Mouse (Mus musculus): ENCODE data around the gene Naa80. TPM values are rescaled to one million over a fixed set of nuclear protein-coding genes. Genes with fewer than 3 reads are reported as not detected.

Gene Naa80
- polyA plus RNA-seq, 1 experiment from 2014 or later: 19.5 TPM

DNA sequence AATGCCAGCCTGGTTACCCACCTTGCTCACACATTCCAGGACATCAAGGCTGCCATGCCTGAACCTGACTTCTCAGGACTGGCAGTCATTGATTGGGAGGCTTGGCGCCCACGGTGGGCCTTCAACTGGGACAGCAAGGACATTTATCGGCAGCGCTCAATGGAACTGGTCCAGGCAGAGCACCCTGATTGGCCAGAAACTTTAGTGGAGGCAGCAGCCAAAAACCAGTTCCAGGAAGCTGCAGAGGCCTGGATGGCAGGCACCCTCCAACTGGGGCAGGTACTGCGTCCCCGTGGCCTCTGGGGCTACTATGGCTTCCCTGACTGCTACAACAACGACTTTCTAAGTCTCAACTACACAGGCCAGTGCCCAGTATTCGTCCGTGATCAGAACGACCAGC is 816 bp upstream of the Naa80 start:
- peaks cover 31% of the 10 kb centered on the region for H3K4me1 ChIP-seq (replicated peaks)
- no peak overlapping the region for H3K27ac ChIP-seq (replicated peaks)
- H3K4me2 ChIP-seq: no peak overlapping the region
- H3K36me3 ChIP-seq: peaks cover 18% of the 10 kb centered on the region
- H3K4me3 ChIP-seq: no peak overlapping the region
- H3K9ac ChIP-seq: no peak overlapping the region
- no peaks in the 10 kb centered on the region for H3K9me3 ChIP-seq
- 94% methylated on average over 10 of the region's 10 CpGs for WGBS
- H3K27me3 ChIP-seq: no peaks in the 10 kb centered on the region
- no peak for ATAC-seq (ENCODE audit: low FRiP score, low read depth)

DNA sequence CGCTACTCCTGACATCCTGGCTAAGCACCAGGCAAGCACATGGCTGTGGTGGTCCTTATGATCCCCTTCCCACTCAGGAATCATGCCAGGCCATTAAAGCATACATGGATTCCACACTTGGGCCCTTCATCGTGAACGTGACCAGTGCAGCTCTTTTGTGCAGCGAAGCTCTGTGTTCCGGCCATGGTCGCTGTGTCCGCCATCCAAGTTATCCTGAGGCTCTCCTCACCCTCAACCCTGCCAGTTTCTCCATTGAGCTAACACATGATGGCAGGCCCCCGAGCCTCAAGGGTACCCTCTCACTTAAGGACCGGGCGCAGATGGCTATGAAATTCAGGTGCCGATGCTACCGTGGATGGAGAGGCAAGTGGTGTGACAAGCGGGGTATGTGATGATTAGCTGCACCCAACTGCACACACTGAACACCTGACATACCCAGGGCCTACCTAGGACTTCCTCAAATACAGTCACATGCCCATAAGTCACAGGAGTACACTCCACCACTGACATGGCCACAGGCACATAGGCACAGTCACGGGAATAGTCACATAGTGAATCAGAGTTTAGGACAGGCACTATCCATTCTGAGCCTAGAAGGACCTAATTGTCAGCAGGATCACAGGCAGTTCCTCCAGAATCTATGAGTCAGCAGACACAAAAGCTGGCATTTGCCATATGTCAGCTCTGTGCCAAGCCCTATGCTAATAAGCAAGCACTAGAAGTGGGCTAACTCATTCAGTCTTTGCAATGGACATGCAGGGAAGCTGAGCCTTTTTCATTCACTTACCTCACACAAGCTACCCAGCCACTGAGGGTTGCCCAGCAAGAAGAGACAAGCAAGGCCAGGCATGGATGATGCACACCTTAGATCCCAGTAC is 575 bp downstream of the Naa80 start:
- Histone ChIP-seq H3K4me1 (replicated peaks) (peaks cover 31% of the 10 kb centered on the region), H3K27ac (replicated peaks) (no peak overlapping the region)
- no peak for ATAC-seq (ENCODE audit: low FRiP score, low read depth)

DNA sequence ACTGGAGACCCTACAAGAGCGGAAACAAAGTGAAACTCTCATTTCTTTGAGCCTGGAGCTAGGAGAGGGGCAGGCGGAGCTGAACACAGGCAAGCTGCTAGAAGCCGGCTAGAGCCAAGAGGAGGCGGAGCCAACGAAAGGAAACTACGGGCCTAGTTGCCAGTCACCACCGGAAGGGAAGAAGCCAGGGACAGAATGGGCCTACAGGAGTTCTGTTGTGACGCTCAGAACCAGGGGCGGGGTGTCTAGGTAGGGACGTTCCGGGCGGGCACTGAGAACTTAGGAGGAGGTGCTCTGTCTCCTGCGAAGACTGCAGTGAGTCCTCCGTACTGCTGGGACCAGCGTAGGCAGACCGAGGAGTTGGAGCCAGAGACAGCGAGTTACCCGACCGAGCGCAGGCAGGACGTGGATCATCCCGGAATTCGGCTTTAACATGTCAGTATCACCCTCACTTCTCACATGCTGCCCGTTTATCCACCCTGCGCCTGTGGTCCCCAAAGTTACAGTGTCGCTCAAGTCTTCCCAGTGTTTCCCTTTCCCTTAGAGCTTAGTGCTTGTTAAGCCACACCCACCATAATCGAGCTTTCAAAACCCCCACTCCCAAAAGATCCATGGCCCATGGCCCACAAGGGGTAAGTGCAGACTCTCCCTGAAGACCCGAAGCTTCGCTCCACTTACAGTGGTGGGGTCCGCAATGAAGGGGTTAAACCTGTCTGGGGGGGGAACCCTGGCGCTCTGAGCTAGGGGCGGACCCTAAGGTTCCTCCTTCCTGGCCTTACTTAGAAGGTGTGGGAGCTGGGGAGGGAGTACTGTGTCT is 2.0 kb downstream of the Naa80 start, which contains the start of gene Hyal3:
Gene Hyal3, plus strand, starts transcription at position 318 of the 817 bp plus-strand sequence.
- no peaks in the 10 kb centered on the region for H3K9me3 ChIP-seq
- peaks cover 31% of the 10 kb centered on the region for H3K4me1 ChIP-seq (replicated peaks)
- H3K36me3 ChIP-seq: no peaks in the 10 kb centered on the region
- peak within 1 kb of the TSS; percentile 92 for H3K4me2 ChIP-seq
- H3K4me3 ChIP-seq: peak within 1 kb of the TSS; percentile 60
- ATAC-seq (ENCODE audit: low FRiP score, low read depth): peak; percentile 76
- WGBS: under 1% methylated on average over 32 of the region's 32 CpGs
- peak within 1 kb of the TSS; percentile 82 for H3K27ac ChIP-seq (replicated peaks)
- H3K27me3 ChIP-seq: no peaks in the 10 kb centered on the region
- peak within 1 kb of the TSS; percentile 54 for H3K9ac ChIP-seq

More for the DNA sequence above, 575 bp downstream of the Naa80 start:
- Histone ChIP-seq H3K9me3 (no peaks in the 10 kb centered on the region), H3K4me3 (no peak overlapping the region), H3K27me3 (no peaks in the 10 kb centered on the region), H3K36me3 (peaks cover 9% of the 10 kb centered on the region), H3K9ac (no peak overlapping the region), H3K4me2 (peak overlapping the region; percentile 92; the same call in 1 of the 2 replicates)
- WGBS: 89% methylated on average over 14 of the region's 14 CpGs

DNA sequence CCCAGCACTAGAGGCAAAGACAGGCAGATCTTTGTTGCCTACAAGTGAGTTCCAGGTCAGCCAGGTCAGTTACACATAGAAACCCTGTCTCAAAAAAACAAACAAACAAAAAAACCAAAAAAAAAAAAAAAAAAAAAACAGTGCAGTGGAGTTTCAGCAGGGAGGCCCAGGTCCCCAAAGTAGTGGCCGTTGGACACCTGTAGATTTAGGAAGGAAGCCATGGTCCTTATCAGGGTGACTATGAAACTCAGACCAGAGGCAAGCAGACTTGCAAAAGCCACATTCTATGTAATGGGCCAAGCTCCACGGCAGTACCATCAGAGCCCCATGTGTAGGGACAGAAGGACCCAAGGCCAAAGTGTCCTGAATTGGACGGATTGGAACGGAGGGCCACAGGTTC is 2.9 kb downstream of the Naa80 start:
- Histone ChIP-seq H3K4me1 (replicated peaks) (peaks cover 31% of the 10 kb centered on the region), H3K27me3 (no peaks in the 10 kb centered on the region), H3K9ac (peak overlapping the region; percentile 54), H3K4me2 (peak overlapping the region; percentile 92), H3K27ac (replicated peaks) (no peak overlapping the region), H3K36me3 (no peaks in the 10 kb centered on the region), H3K9me3 (no peaks in the 10 kb centered on the region), H3K4me3 (peak overlapping the region; percentile 60)
- no peak for ATAC-seq (ENCODE audit: low FRiP score, low read depth)
- 81% methylated on average over 4 of the region's 4 CpGs for WGBS

DNA sequence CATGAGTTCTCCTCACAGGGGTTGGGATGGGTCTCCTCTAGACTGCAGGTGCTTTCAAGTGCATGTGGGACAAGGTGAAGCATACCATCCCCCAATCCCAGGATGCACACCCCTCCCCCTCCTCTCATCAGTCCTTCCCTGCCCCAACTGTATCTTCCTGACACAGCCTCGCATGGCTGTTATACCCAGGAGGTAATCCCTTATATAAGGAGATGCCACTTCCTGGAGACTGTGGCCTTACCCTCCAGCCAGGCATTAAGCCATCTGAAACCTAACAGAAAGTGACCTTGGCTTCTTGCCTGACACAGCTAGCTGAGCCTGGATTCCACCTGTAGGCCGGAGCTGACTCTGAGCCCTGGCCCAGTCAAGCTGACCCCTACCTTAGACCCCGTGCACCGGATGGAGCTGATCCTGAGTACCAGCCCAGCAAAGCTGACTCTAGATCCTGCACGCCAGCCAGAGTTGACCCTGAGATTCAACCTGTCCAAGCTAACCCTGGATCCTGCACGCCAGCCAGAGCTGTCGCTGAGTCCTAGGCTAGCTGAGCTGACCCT is 3.9 kb downstream of the Naa80 start:
- no peaks in the 10 kb centered on the region for H3K27me3 ChIP-seq
- no peak for ATAC-seq (ENCODE audit: low FRiP score, low read depth)
- no peak overlapping the region for H3K9ac ChIP-seq
- no peaks in the 10 kb centered on the region for H3K9me3 ChIP-seq
- 95% methylated on average over 7 of the region's 7 CpGs for WGBS
- H3K27ac ChIP-seq (replicated peaks): no peak overlapping the region
- H3K4me1 ChIP-seq (replicated peaks): peaks cover 31% of the 10 kb centered on the region
- no peak overlapping the region for H3K4me3 ChIP-seq
- no peak overlapping the region for H3K4me2 ChIP-seq
- no peaks in the 10 kb centered on the region for H3K36me3 ChIP-seq

DNA sequence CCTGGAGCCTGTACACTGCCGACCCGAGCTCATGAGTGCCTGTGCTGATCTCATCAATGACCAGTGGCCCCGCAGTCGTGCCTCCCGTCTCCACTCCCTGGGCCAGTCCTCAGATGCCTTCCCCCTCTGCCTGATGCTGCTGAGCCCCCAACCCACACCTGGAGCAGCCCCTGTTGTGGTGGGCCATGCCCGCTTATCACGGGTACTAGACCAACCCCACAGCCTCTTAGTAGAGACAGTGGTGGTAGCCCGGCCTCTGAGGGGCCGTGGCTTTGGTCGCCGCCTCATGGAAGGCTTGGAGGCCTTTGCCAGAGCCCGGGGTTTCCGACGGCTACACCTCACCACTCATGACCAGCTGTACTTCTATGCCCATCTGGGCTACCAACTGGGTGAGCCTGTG is 4.5 kb downstream of the Naa80 start:
- Histone ChIP-seq H3K4me1 (replicated peaks) (peaks cover 34% of the 10 kb centered on the region), H3K27ac (replicated peaks) (no peak overlapping the region), H3K4me2 (no peak overlapping the region), H3K9me3 (no peaks in the 10 kb centered on the region), H3K9ac (no peak overlapping the region), H3K36me3 (no peaks in the 10 kb centered on the region), H3K4me3 (no peak overlapping the region), H3K27me3 (no peaks in the 10 kb centered on the region)
- no peak for ATAC-seq (ENCODE audit: low FRiP score, low read depth)
- WGBS: 90% methylated on average over 14 of the region's 14 CpGs

DNA sequence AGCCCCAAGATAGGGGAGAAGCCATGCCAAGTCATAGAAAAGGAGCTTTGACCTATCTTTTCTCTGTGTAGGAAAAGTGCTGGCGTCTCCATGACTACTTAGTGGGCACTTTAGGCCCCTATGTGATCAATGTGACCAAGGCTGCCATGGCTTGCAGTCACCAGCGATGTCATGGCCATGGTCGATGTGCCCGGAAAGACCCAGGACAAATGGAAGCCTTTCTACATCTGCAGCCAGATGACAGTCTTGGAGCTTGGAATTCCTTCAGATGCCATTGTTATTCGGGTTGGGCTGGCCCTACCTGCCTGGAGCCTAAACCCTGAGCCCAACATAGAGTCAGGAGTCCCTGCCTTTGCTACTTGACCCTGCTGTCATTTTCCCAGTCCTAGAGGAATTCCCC is 7.8 kb downstream of the Naa80 start:
- H3K4me3 ChIP-seq: no peak overlapping the region
- no peaks in the 10 kb centered on the region for H3K27me3 ChIP-seq
- peaks cover 21% of the 10 kb centered on the region for H3K4me1 ChIP-seq (replicated peaks)
- ATAC-seq (ENCODE audit: low FRiP score, low read depth): no peak
- no peak overlapping the region; the same call in 1 of the 2 replicates for H3K4me2 ChIP-seq
- H3K27ac ChIP-seq (replicated peaks): no peak overlapping the region
- H3K36me3 ChIP-seq: peaks cover 9% of the 10 kb centered on the region
- no peaks in the 10 kb centered on the region for H3K9me3 ChIP-seq
- 93% methylated on average over 5 of the region's 5 CpGs for WGBS
- H3K9ac ChIP-seq: no peak overlapping the region

DNA sequence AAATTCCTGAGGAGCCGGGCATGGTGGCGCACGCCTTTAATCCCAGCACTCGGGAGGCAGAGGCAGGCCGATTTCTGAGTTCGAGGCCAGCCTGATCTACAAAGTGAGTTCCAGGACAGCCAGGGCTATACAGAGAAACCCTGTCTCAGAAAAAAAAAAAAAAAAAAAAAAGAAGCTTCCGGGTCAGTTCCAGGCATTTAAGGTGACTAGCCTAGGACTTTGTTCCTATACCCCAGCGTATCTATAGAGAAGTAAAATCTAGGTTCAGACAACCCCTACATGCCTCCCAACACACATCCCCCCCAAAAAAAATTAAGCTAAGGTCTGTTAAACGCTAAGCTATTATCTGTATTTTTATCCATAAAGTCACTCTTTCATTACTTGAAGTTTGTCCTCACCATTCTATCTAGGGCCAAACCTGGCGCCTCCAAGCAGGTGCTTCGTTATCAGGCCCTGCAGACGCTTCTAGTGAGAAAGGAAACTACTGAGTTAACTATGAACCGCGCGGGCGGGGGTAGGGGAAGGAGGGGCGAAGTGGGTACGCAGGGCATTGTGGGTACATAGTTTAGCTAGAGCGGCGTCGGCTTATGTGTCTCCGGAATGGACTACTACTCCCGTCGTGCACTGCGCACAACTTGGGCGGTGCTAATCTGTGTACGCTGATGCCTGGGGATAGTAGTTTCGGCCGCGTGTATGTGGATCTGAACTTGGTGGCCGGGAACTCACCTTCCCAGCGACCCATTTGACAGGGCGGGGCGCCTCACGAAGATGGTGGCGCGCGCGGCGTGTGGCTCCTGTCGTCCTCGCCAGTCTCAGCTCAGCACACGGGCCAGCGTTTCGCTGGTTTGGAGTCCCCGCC is 8.5 kb downstream of the Naa80 start, which contains the start of gene Ifrd2:
Gene Ifrd2, plus strand, starts transcription at position 669 of the 859 bp plus-strand sequence.
- H3K9ac ChIP-seq: peak within 1 kb of the TSS; percentile 45

DNA sequence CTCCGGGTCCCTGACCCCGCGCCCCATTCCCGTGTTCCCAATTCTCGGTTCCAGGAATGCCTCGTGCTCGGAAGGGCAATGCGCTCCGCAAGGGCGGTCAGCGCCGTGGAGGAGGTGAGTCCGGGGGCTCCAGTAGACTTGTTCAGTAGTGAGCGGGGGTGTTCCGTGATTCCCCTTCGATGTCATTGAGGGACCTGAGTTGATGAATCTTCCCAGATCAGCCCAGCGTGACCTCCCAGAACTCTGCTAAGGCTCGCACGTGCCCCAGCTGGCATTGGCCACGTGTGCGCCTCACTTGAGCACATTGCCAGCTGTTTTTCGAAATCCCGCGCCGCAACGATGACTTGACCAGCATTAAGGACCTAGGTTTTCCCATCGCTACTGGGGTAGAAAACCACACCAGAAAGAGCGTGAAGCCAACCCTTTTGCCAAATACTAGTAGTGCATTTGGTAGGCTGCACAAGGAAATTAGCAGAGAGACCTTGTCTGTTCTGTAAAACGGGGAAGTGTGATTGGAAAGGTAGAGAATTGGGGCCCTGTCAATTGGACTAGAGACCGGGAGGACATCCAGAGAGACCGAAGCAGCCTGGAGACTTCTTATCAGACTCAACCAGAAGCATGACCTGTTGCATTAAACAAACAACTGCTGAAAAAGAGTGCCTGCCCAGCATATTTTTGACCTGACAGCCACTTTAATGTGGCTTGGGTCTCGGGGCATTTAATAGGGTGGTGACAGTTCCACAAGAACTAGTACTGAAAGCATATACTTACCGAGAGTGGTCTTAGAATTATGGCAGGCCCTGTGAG is 9.3 kb downstream of the Naa80 start:
- H3K9me3 ChIP-seq: no peaks in the 10 kb centered on the region
- no peaks in the 10 kb centered on the region for H3K27me3 ChIP-seq
- peaks cover 14% of the 10 kb centered on the region for H3K4me1 ChIP-seq (replicated peaks)
- peak overlapping the region; percentile 80 for H3K4me2 ChIP-seq
- whole genome bisulfite sequencing: 7% methylated on average over 33 of the region's 33 CpGs
- peak overlapping the region; percentile 75 for H3K4me3 ChIP-seq
- H3K36me3 ChIP-seq: peaks cover 14% of the 10 kb centered on the region
- peak overlapping the region; percentile 45 for H3K9ac ChIP-seq
- no peak; the same call in 1 of the 2 replicates for ATAC-seq (ENCODE audit: low FRiP score, low read depth)
- no peak overlapping the region for H3K27ac ChIP-seq (replicated peaks)

More for the DNA sequence above, 8.5 kb downstream of the Naa80 start, which contains the start of gene Ifrd2:
- peak within 1 kb of the TSS; percentile 75 for H3K4me3 ChIP-seq
- peak; percentile 98 for ATAC-seq (ENCODE audit: low FRiP score, low read depth)
- 14% methylated on average over 43 of the region's 46 CpGs for WGBS
- H3K4me1 ChIP-seq (replicated peaks): peaks cover 14% of the 10 kb centered on the region
- H3K27me3 ChIP-seq: no peaks in the 10 kb centered on the region
- H3K36me3 ChIP-seq: peaks cover 13% of the 10 kb centered on the region
- peak within 1 kb of the TSS; percentile 80 for H3K4me2 ChIP-seq
- H3K9me3 ChIP-seq: no peaks in the 10 kb centered on the region
- H3K27ac ChIP-seq (replicated peaks): no peak within 1 kb of the TSS

DNA sequence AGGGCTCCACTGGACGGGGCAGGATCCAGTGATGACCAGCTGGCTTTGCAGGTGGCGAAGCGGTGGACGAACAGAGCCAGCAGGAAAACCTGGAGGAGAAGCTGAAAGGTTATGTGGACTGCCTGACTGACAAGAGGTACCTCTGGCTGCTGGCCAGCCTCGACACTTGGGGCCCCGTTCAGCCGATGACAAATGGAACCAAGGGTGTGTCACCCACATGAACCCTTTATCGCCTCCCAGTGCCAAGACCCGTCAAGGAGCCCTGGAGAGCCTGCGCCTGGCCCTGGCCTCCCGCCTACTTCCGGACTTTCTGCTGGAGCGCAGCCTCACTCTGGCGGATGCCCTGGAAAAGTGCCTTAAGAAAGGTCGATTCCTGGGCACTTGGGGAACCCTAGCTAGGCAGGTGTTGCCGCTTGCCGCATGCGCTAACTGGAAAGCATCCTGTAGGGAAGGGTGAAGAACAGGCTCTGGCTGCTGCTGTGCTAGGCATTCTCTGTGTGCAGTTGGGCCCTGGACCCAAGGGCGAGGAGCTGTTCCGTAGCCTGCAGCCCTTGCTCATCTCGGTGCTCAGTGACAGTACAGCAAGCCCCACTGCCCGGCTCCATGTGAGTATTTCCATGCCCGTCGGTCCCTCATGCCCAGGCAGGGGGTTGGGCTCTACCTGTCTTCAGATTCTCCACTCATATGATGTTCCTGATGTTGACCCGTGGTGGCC is 11.5 kb downstream of the Naa80 start:
- Histone ChIP-seq H3K4me3 (no peak overlapping the region), H3K27me3 (no peaks in the 10 kb centered on the region), H3K27ac (replicated peaks) (no peak overlapping the region), H3K36me3 (peaks cover 17% of the 10 kb centered on the region), H3K4me1 (replicated peaks) (peaks cover 19% of the 10 kb centered on the region), H3K9ac (no peak overlapping the region), H3K4me2 (no peak overlapping the region), H3K9me3 (no peaks in the 10 kb centered on the region)
- ATAC-seq (ENCODE audit: low FRiP score, low read depth): no peak
- WGBS: 90% methylated on average over 25 of the region's 25 CpGs

Data from hindbrain, embryonic 15.5 days (tissue).